Mouse (Mus musculus): ENCODE data around the gene Alx1. TPM values are rescaled to one million over a fixed set of nuclear protein-coding genes. Genes with fewer than 3 reads are reported as not detected.

Alx1 gene
- 8.1 and 9.1 TPM in 2 replicates for polyA plus RNA-seq (2016; fragmentation: Nextera tagmentation; extraction: Ambion mirVana)

- H3K27me3 ChIP-seq (ENCODE audit: low read depth, poor library complexity, severe bottlenecking) = peaks cover 98% of the 10 kb centered on the region
- peak within 1 kb of the TSS; percentile 53 for H3K4me3 ChIP-seq
- H3K4me1 ChIP-seq = peaks cover 34% of the 10 kb centered on the region
- no peaks in the 10 kb centered on the region for H3K9me3 ChIP-seq (replicated peaks)
- no peak within 1 kb of the TSS for H3K27ac ChIP-seq (replicated peaks)
- DNase-seq (ENCODE audit: low spot score) = peak; percentile 54
- H3K36me3 ChIP-seq = no peaks in the 10 kb centered on the region
- WGBS = under 1% methylated on average over 32 of the region's 32 CpGs
Measured at GRCm38 (mm10) chr10:103029730-103030490, at the start of gene Alx1. TSS of gene Alx1 (minus strand) at chr10:103030215.

- no peak for DNase-seq (ENCODE audit: low spot score)
- Histone ChIP-seq H3K4me1 (no peaks in the 10 kb centered on the region), H3K9me3 (replicated peaks) (no peaks in the 10 kb centered on the region), H3K27me3 (ENCODE audit: low read depth, poor library complexity, severe bottlenecking) (no peaks in the 10 kb centered on the region), H3K4me3 (no peak overlapping the region), H3K27ac (replicated peaks) (no peak overlapping the region), H3K36me3 (no peaks in the 10 kb centered on the region)
- WGBS = 93% methylated on average over 2 of the region's 2 CpGs
Measured at GRCm38 (mm10) chr10:103049593-103049992, 19.6 kb upstream of the Alx1 start.

- H3K36me3 ChIP-seq = no peaks in the 10 kb centered on the region
- 77% methylated on average over 3 of the region's 3 CpGs for WGBS
- H3K27ac ChIP-seq (replicated peaks) = no peak overlapping the region
- DNase-seq (ENCODE audit: low spot score) = no peak
- H3K9me3 ChIP-seq (replicated peaks) = no peaks in the 10 kb centered on the region
- H3K27me3 ChIP-seq (ENCODE audit: low read depth, poor library complexity, severe bottlenecking) = no peaks in the 10 kb centered on the region
- no peak overlapping the region for H3K4me3 ChIP-seq
- H3K4me1 ChIP-seq = no peaks in the 10 kb centered on the region
Measured at GRCm38 (mm10) chr10:103046623-103047022, 16.6 kb upstream of the Alx1 start.

GRCm38 (mm10) chr10:103045019-103045418 lies 15.0 kb upstream of the Alx1 start:
- no peaks in the 10 kb centered on the region for H3K9me3 ChIP-seq (replicated peaks)
- no peak for DNase-seq (ENCODE audit: low spot score)
- H3K36me3 ChIP-seq = no peaks in the 10 kb centered on the region
- no peaks in the 10 kb centered on the region for H3K27me3 ChIP-seq (ENCODE audit: low read depth, poor library complexity, severe bottlenecking)
- 68% methylated on average over 2 of the region's 2 CpGs for WGBS
- no peaks in the 10 kb centered on the region for H3K4me1 ChIP-seq
- H3K27ac ChIP-seq (replicated peaks) = no peak overlapping the region
- H3K4me3 ChIP-seq = no peak overlapping the region

- peak; percentile 12 for DNase-seq (ENCODE audit: low spot score)
- H3K27me3 ChIP-seq (ENCODE audit: low read depth, poor library complexity, severe bottlenecking) = peaks cover 80% of the 10 kb centered on the region
- no peaks in the 10 kb centered on the region for H3K36me3 ChIP-seq
- H3K27ac ChIP-seq (replicated peaks) = no peak overlapping the region
- WGBS = 2% methylated on average over 14 of the region's 14 CpGs
- peaks cover 13% of the 10 kb centered on the region for H3K4me1 ChIP-seq
- no peaks in the 10 kb centered on the region for H3K9me3 ChIP-seq (replicated peaks)
- H3K4me3 ChIP-seq = no peak overlapping the region
Measured at GRCm38 (mm10) chr10:103035002-103035640, 5.1 kb upstream of the Alx1 start.

GRCm38 (mm10) chr10:103030931-103031330 lies 916 bp upstream of the Alx1 start:
- Histone ChIP-seq H3K36me3 (no peaks in the 10 kb centered on the region), H3K27ac (replicated peaks) (no peak overlapping the region), H3K4me3 (no peak overlapping the region), H3K9me3 (replicated peaks) (no peaks in the 10 kb centered on the region), H3K4me1 (peaks cover 41% of the 10 kb centered on the region), H3K27me3 (ENCODE audit: low read depth, poor library complexity, severe bottlenecking) (peaks cover 98% of the 10 kb centered on the region)
- DNase-seq (ENCODE audit: low spot score) = peak; percentile 14
- 2% methylated on average over 11 of the region's 11 CpGs for WGBS

- Histone ChIP-seq H3K27ac (replicated peaks) (no peak overlapping the region), H3K27me3 (ENCODE audit: low read depth, poor library complexity, severe bottlenecking) (peaks cover 97% of the 10 kb centered on the region), H3K4me3 (peak overlapping the region; percentile 53), H3K4me1 (peaks cover 34% of the 10 kb centered on the region), H3K9me3 (replicated peaks) (no peaks in the 10 kb centered on the region), H3K36me3 (no peaks in the 10 kb centered on the region)
- no peak for DNase-seq (ENCODE audit: low spot score)
- WGBS = 1% methylated on average over 22 of the region's 23 CpGs
Measured at GRCm38 (mm10) chr10:103029132-103029729, 784 bp downstream of the Alx1 start.

- DNase-seq (ENCODE audit: low spot score) = peak; percentile 78
- H3K4me1 ChIP-seq = peaks cover 34% of the 10 kb centered on the region
- H3K36me3 ChIP-seq = no peaks in the 10 kb centered on the region
- peaks cover 97% of the 10 kb centered on the region for H3K27me3 ChIP-seq (ENCODE audit: low read depth, poor library complexity, severe bottlenecking)
- H3K9me3 ChIP-seq (replicated peaks) = no peaks in the 10 kb centered on the region
- H3K27ac ChIP-seq (replicated peaks) = peak overlapping the region; percentile 46; the same call in 1 of the 2 replicates
- WGBS = under 1% methylated on average over 46 of the region's 50 CpGs
- peak overlapping the region; percentile 53 for H3K4me3 ChIP-seq
Measured at GRCm38 (mm10) chr10:103028253-103029131, 1.5 kb downstream of the Alx1 start.

GRCm38 (mm10) chr10:103027931-103028252 lies 2.1 kb downstream of the Alx1 start:
- peak overlapping the region; percentile 46; the same call in 1 of the 2 replicates for H3K27ac ChIP-seq (replicated peaks)
- peaks cover 34% of the 10 kb centered on the region for H3K4me1 ChIP-seq
- H3K4me3 ChIP-seq = peak overlapping the region; percentile 53
- peaks cover 96% of the 10 kb centered on the region for H3K27me3 ChIP-seq (ENCODE audit: low read depth, poor library complexity, severe bottlenecking)
- no peaks in the 10 kb centered on the region for H3K36me3 ChIP-seq
- no peak for DNase-seq (ENCODE audit: low spot score)
- no peaks in the 10 kb centered on the region for H3K9me3 ChIP-seq (replicated peaks)
- under 1% methylated on average over 15 of the region's 15 CpGs for WGBS

- Histone ChIP-seq H3K4me3 (peak overlapping the region; percentile 53), H3K36me3 (no peaks in the 10 kb centered on the region), H3K4me1 (peaks cover 34% of the 10 kb centered on the region), H3K9me3 (replicated peaks) (no peaks in the 10 kb centered on the region), H3K27ac (replicated peaks) (no peak overlapping the region), H3K27me3 (ENCODE audit: low read depth, poor library complexity, severe bottlenecking) (peaks cover 91% of the 10 kb centered on the region)
- DNase-seq (ENCODE audit: low spot score) = peak; percentile 23
- WGBS = under 1% methylated on average over 20 of the region's 20 CpGs
Measured at GRCm38 (mm10) chr10:103027226-103027930, 2.6 kb downstream of the Alx1 start.

GRCm38 (mm10) chr10:103026636-103027225 lies 3.3 kb downstream of the Alx1 start:
- WGBS = under 1% methylated on average over 17 of the region's 17 CpGs
- Histone ChIP-seq H3K36me3 (no peaks in the 10 kb centered on the region), H3K4me3 (peak overlapping the region; percentile 36), H3K4me1 (peaks cover 34% of the 10 kb centered on the region), H3K27ac (replicated peaks) (no peak overlapping the region), H3K27me3 (ENCODE audit: low read depth, poor library complexity, severe bottlenecking) (peaks cover 85% of the 10 kb centered on the region), H3K9me3 (replicated peaks) (no peaks in the 10 kb centered on the region)
- peak; percentile 29 for DNase-seq (ENCODE audit: low spot score)
